25 mouse cellular contexts compared by ENCODE assay signal in genomic region chr7:113003565-113004255, GRCm38 (mm10).
"Had no signal": no experiment of that assay in that cellular context is flagged by ENCODE, and none has a peak within 500 bp of the region (broad histone marks: within the 10 kb centered on the region; RNA-seq: fewer than 3 reads in every experiment).

No protein-coding gene starts in this region.

- H3K27me3 ChIP-seq: heart, embryonic 12.5 days; hindbrain, embryonic 13.5 days; hindbrain, embryonic 15.5 days; limb, embryonic 12.5 days; liver, embryonic 13.5 days; liver, embryonic 15.5 days had no signal

- H3K4me2 ChIP-seq: heart, embryonic 12.5 days; hindbrain, embryonic 13.5 days; hindbrain, embryonic 15.5 days; limb, embryonic 12.5 days; liver, embryonic 11.5 days; liver, embryonic 13.5 days; liver, embryonic 15.5 days had no signal

- DNase-seq: gastrocnemius, postnatal 25 days; heart, adult 11 months; heart, adult 2 months; heart, postnatal 10 days; heart, postnatal 4 days; kidney, adult 11 months; kidney, adult 2 months; kidney, adult 9 months; kidney, postnatal 10 days; kidney, postnatal 25 days; kidney, postnatal 4 days; layer of hippocampus, adult 9-11 months; liver; liver, embryonic 13.5 days had no signal

- ATAC-seq: hindbrain, postnatal 0 days; intestine, embryonic 16.5 days had no signal

- H3K4me3 ChIP-seq: heart, adult 2 months; heart, embryonic 10.5 days; heart, embryonic 12.5 days; hindbrain, embryonic 13.5 days; hindbrain, embryonic 15.5 days; left cerebral cortex, adult 2 months; limb, embryonic 10.5 days; limb, embryonic 12.5 days; liver, embryonic 13.5 days; liver, embryonic 15.5 days had no signal

- H3K9ac ChIP-seq: heart, embryonic 12.5 days; hindbrain, embryonic 13.5 days; hindbrain, embryonic 15.5 days; limb, embryonic 12.5 days; liver, embryonic 13.5 days; liver, embryonic 15.5 days had no signal

- H3K27ac ChIP-seq: heart, adult 2 months; heart, embryonic 10.5 days; hindbrain, embryonic 13.5 days; hindbrain, embryonic 15.5 days; hindbrain, postnatal 0 days; left cerebral cortex, adult 2 months; limb, embryonic 10.5 days; limb, embryonic 12.5 days; liver, embryonic 13.5 days; liver, embryonic 15.5 days had no signal

- H3K9me3 ChIP-seq: heart, embryonic 10.5 days; heart, embryonic 12.5 days; hindbrain, embryonic 13.5 days; hindbrain, embryonic 15.5 days; limb, embryonic 10.5 days; limb, embryonic 12.5 days; liver, embryonic 13.5 days; liver, embryonic 15.5 days had no signal

- H3K4me1 ChIP-seq: heart, embryonic 12.5 days; hindbrain, embryonic 13.5 days; hindbrain, embryonic 15.5 days; limb, embryonic 10.5 days; limb, embryonic 12.5 days; liver, embryonic 13.5 days; liver, embryonic 15.5 days had no signal

- H3K36me3 ChIP-seq: heart, embryonic 10.5 days; heart, embryonic 12.5 days; hindbrain, embryonic 13.5 days; hindbrain, embryonic 15.5 days; limb, embryonic 10.5 days; limb, embryonic 12.5 days; liver, embryonic 13.5 days; liver, embryonic 15.5 days had no signal
